Mouse (Mus musculus) forebrain, embryonic 15.5 days (tissue): Measurements from ENCODE around the gene Akap2. TPM values are rescaled to one million over a fixed set of nuclear protein-coding genes. Genes with fewer than 3 reads are reported as not detected.
A peak's percentile ranks its signal among the peaks of the same experiment; 100 is the strongest.

Experiments
- ATAC-seq: fragments of 200-750 bp; cut with Nextera tagmentation; replicated peaks from 2 replicates; pipeline ENCODE4 v1.8.0; 2017; ENCODE audit warnings: mild to moderate bottlenecking, moderate TSS enrichment, moderate library complexity
- H3K27ac ChIP-seq: fragments of 300-500 bp; sonication (generic); replicated peaks from 2 replicates; pipeline ENCODE4 v1.5.1; 2015; ENCODE audit warnings: mild to moderate bottlenecking, inconsistent platforms
- H3K27me3 ChIP-seq: fragments of 300-500 bp; sonication (generic); 2 replicates; pipeline ENCODE4 v1.6.1; 2015; ENCODE audit warnings: inconsistent platforms
- H3K36me3 ChIP-seq: fragments of 300-500 bp; sonication (generic); 2 replicates; pipeline ENCODE4 v1.6.1; 2015; ENCODE audit warnings: mild to moderate bottlenecking, inconsistent platforms
- H3K4me1 ChIP-seq: fragments of 300-500 bp; sonication (generic); 2 replicates; pipeline ENCODE4 v1.6.1; 2015; ENCODE audit warnings: inconsistent platforms
- H3K4me2 ChIP-seq: fragments of 300-500 bp; sonication (generic); replicated peaks from 2 replicates; pipeline ENCODE4 v1.6.1; 2015; ENCODE audit warnings: mild to moderate bottlenecking, inconsistent platforms
- H3K4me3 ChIP-seq: fragments of 300-500 bp; sonication (generic); 2 replicates; pipeline ENCODE4 v1.5.1; 2015; ENCODE audit warnings: mild to moderate bottlenecking, inconsistent platforms
- H3K9ac ChIP-seq: fragments of 300-500 bp; sonication (generic); replicated peaks from 2 replicates; pipeline ENCODE4 v1.6.1; 2015; ENCODE audit warnings: mild to moderate bottlenecking, inconsistent platforms
- H3K9me3 ChIP-seq: fragments of 300-500 bp; sonication (generic); 2 replicates; pipeline ENCODE4 v1.6.1; 2016; ENCODE audit warnings: inconsistent platforms
- WGBS: fragments of 180-500 bp; shearing (Covaris S2); methylation state at CpG from one replicate; pipeline ENCODE4 v1.1.7; 2015; ENCODE audit warnings: mixed read lengths; 5-methylcytosine and 5-hydroxymethylcytosine counted together
- polyA plus RNA-seq: library from polyadenylated mRNA; unstranded; fragments of >200 nt; fragmentation: Nextera tagmentation; extraction: Ambion mirVana; gene quantifications from 2 replicates; pipeline ENCODE4 v1.2.1, GENCODE M21; 2015

Akap2 gene
- polyA plus RNA-seq, 1 experiment from 2014 or later: 6.5 TPM

- H3K4me1 ChIP-seq: peaks cover 9% of the 10 kb centered on the region
- no peak overlapping the region for H3K4me3 ChIP-seq
- no peaks in the 10 kb centered on the region for H3K36me3 ChIP-seq
- 79% methylated on average over 4 of the region's 4 CpGs for WGBS
- H3K27ac ChIP-seq: no peak overlapping the region
- H3K9ac ChIP-seq: no peak overlapping the region
- no peaks in the 10 kb centered on the region for H3K9me3 ChIP-seq
- ATAC-seq: no peak
- H3K4me2 ChIP-seq: no peak overlapping the region
- no peaks in the 10 kb centered on the region for H3K27me3 ChIP-seq
These were observed 199.3 kb downstream of the Akap2 start for GRCm38 (mm10) chr4:57916711-57917110.

DNA sequence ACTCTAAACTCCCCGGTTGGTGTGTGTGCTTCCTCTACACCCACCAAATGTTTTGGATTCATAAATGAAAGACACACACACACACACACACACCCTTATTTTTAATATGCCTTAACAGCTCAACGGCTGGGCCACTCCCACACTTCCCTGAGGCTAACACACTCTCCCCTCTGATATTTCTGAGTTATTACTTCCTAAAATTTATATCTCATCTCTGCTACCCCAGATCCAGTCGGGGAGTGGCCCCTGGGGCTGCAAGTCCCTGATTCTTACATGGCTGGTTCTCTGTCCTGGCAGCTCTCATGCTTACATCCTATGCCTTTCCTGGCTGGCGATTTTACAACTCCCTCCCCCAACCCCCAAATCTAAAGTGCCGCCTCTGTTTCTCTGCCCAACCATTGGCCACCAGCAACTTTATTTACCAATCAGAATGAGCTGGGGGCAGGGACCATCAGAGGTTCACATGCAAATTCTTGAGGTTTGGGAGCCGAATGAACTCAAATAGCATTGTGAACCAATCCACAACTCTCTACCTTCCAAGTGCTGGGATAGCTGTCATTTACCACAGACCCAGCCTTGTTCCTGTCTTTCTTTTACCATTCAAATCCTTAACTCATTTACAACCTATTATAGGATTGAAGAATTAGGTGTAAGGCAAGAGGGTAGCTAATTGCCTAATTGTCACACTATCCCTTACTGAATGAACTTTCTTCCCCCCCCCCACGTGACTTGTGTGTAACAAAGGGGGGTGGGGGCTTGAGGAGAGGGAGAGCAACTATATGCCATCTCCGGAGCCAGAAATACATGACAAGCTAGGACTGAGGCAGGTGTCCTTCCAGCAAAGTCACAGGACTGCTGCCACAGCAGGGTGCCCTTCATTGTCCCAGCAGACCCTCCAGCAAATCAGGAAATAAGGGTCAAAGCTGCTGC, 202.3 kb downstream of the Akap2 start:
- Histone ChIP-seq H3K27ac (no peak overlapping the region), H3K4me2 (no peak overlapping the region), H3K9me3 (no peaks in the 10 kb centered on the region), H3K9ac (no peak overlapping the region), H3K36me3 (no peaks in the 10 kb centered on the region), H3K4me1 (peaks cover 9% of the 10 kb centered on the region), H3K4me3 (no peak overlapping the region), H3K27me3 (no peaks in the 10 kb centered on the region)
- ATAC-seq: peak; percentile 58
- WGBS: 9% methylated on average over 8 of the region's 8 CpGs

DNA sequence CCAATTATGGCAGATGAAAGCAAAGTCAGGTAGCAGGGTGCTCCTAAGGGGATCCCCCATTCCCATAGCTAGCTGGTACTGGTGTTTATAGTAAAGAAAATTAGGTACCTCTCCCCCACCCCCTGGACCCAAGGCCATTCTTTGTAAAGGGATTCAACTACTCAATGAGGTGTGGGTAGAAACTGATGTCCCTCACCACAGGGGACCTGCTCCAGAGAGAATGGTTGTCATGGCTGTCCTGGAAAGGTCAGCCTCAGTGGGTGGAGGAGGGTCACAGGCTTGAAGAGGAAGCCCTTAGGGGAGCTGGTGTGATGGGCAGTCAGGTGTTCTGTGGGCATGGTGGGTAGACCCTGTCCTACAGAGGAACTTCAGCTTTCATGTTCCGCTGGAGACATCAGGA, 203.1 kb downstream of the Akap2 start:
- H3K4me2 ChIP-seq: no peak overlapping the region
- no peak for ATAC-seq
- no peaks in the 10 kb centered on the region for H3K27me3 ChIP-seq
- no peak overlapping the region for H3K27ac ChIP-seq
- no peaks in the 10 kb centered on the region for H3K9me3 ChIP-seq
- no peak overlapping the region for H3K9ac ChIP-seq
- H3K4me3 ChIP-seq: no peak overlapping the region
- WGBS: 84% methylated on average over 1 of the region's 1 CpGs
- no peaks in the 10 kb centered on the region for H3K36me3 ChIP-seq
- peaks cover 9% of the 10 kb centered on the region; the same call in 1 of the 2 replicates for H3K4me1 ChIP-seq

GRCm38 (mm10) chr4:57922171-57922570, 204.7 kb downstream of the Akap2 start:
- Histone ChIP-seq H3K4me3 (no peak overlapping the region), H3K9ac (no peak overlapping the region), H3K27ac (no peak overlapping the region), H3K36me3 (no peaks in the 10 kb centered on the region), H3K27me3 (no peaks in the 10 kb centered on the region), H3K4me1 (peaks cover 9% of the 10 kb centered on the region; the same call in 1 of the 2 replicates), H3K9me3 (no peaks in the 10 kb centered on the region), H3K4me2 (no peak overlapping the region)
- WGBS: 49% methylated on average over 5 of the region's 5 CpGs
- ATAC-seq: no peak

GRCm38 (mm10) chr4:57924556-57925071, 207.2 kb downstream of the Akap2 start:
- 82% methylated on average over 6 of the region's 6 CpGs for WGBS
- no peak overlapping the region for H3K9ac ChIP-seq
- no peaks in the 10 kb centered on the region for H3K27me3 ChIP-seq
- no peak overlapping the region for H3K27ac ChIP-seq
- ATAC-seq: no peak
- no peak overlapping the region for H3K4me3 ChIP-seq
- H3K36me3 ChIP-seq: no peaks in the 10 kb centered on the region
- H3K4me1 ChIP-seq: peaks cover 6% of the 10 kb centered on the region; the same call in 1 of the 2 replicates
- no peak overlapping the region for H3K4me2 ChIP-seq
- H3K9me3 ChIP-seq: no peaks in the 10 kb centered on the region

- no peak overlapping the region for H3K9ac ChIP-seq
- H3K4me1 ChIP-seq: no peaks in the 10 kb centered on the region
- no peak overlapping the region for H3K27ac ChIP-seq
- no peaks in the 10 kb centered on the region for H3K9me3 ChIP-seq
- H3K4me2 ChIP-seq: no peak overlapping the region
- no peak overlapping the region for H3K4me3 ChIP-seq
- WGBS: 23% methylated on average over 3 of the region's 3 CpGs
- ATAC-seq: peak; percentile 64; the same call in 1 of the 2 replicates
- no peaks in the 10 kb centered on the region for H3K36me3 ChIP-seq
- H3K27me3 ChIP-seq: no peaks in the 10 kb centered on the region
These were observed 210.2 kb downstream of the Akap2 start for GRCm38 (mm10) chr4:57927464-57928205.

GRCm38 (mm10) chr4:57930559-57931170, 213.2 kb downstream of the Akap2 start:
- H3K4me3 ChIP-seq: no peak overlapping the region
- no peak overlapping the region for H3K4me2 ChIP-seq
- no peaks in the 10 kb centered on the region for H3K36me3 ChIP-seq
- no peaks in the 10 kb centered on the region for H3K4me1 ChIP-seq
- ATAC-seq: no peak
- no peaks in the 10 kb centered on the region for H3K9me3 ChIP-seq
- no peaks in the 10 kb centered on the region for H3K27me3 ChIP-seq
- no peak overlapping the region for H3K27ac ChIP-seq
- no peak overlapping the region for H3K9ac ChIP-seq
- 80% methylated on average over 5 of the region's 5 CpGs for whole genome bisulfite sequencing

GRCm38 (mm10) chr4:57934181-57934580, 216.7 kb downstream of the Akap2 start:
- Histone ChIP-seq H3K4me3 (no peak overlapping the region), H3K36me3 (no peaks in the 10 kb centered on the region), H3K9ac (no peak overlapping the region), H3K27ac (no peak overlapping the region), H3K27me3 (no peaks in the 10 kb centered on the region), H3K9me3 (no peaks in the 10 kb centered on the region), H3K4me1 (no peaks in the 10 kb centered on the region), H3K4me2 (no peak overlapping the region)
- no peak for ATAC-seq
- 77% methylated on average over 5 of the region's 5 CpGs for WGBS

- no peak for ATAC-seq
- H3K36me3 ChIP-seq: no peaks in the 10 kb centered on the region; the same call in 1 of the 2 replicates
- H3K27ac ChIP-seq: no peak overlapping the region
- no peak overlapping the region for H3K4me3 ChIP-seq
- no peak overlapping the region for H3K4me2 ChIP-seq
- no peaks in the 10 kb centered on the region for H3K27me3 ChIP-seq
- H3K9me3 ChIP-seq: no peaks in the 10 kb centered on the region
- WGBS: 89% methylated on average over 6 of the region's 6 CpGs
- H3K9ac ChIP-seq: no peak overlapping the region
- H3K4me1 ChIP-seq: no peaks in the 10 kb centered on the region
These were observed 219.8 kb downstream of the Akap2 start for GRCm38 (mm10) chr4:57937292-57937691.

DNA sequence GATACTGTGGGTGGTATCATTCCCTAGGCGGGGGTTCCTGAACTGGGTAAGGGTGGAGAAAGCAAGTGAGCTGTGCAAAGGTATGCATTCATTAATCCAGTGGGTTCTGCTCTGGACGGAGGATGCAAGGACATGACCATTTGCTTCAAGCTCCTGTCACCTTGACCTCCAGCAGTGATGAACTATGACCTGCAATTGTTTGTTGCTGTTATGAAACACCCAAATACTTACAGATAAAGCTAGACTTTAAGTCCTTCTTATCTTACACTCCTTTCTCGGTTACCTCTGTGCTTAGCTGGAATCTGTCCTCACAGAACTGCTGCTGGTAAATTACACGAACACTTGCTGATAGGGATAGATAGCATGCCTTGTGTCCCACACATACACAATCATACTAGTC, 223.2 kb downstream of the Akap2 start:
- Histone ChIP-seq H3K4me1 (no peaks in the 10 kb centered on the region), H3K9ac (no peak overlapping the region), H3K36me3 (peaks cover 24% of the 10 kb centered on the region), H3K27me3 (no peaks in the 10 kb centered on the region), H3K27ac (no peak overlapping the region), H3K9me3 (no peaks in the 10 kb centered on the region), H3K4me2 (no peak overlapping the region), H3K4me3 (no peak overlapping the region)
- WGBS: 89% methylated on average over 4 of the region's 4 CpGs
- ATAC-seq: no peak

DNA sequence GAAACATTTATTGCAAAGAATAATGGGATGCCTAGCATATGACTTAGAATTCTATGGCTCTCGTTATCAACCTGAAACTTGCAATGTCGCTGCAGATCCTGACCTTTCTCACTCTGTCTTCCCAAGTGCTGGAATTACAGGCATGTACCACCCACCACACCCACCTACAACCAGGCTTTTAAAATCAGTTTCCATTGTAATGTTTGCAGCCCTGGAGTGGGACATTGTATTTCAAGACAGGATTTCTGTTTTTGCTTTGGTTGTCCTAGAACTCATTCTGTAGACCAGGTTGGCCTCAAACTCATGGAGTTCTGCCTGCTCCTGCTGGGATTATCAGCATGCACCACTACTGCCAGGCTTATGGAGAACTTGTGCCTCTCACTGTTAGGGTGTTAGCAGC, 225.4 kb downstream of the Akap2 start:
- Histone ChIP-seq H3K27ac (no peak overlapping the region), H3K36me3 (peaks cover 30% of the 10 kb centered on the region)

More for the DNA sequence above, 225.4 kb downstream of the Akap2 start:
- Histone ChIP-seq H3K4me1 (no peaks in the 10 kb centered on the region), H3K27me3 (no peaks in the 10 kb centered on the region), H3K4me2 (no peak overlapping the region), H3K9ac (no peak overlapping the region), H3K9me3 (no peaks in the 10 kb centered on the region), H3K4me3 (no peak overlapping the region)
- 92% methylated on average over 2 of the region's 2 CpGs for WGBS
- ATAC-seq: no peak
